Mouse (Mus musculus): ENCODE data around the gene Atp9a. TPM values are rescaled to one million over a fixed set of nuclear protein-coding genes. Genes with fewer than 3 reads are reported as not detected.
A peak's percentile ranks its signal among the peaks of the same experiment; 100 is the strongest.

Gene Atp9a
- polyA plus RNA-seq, 1 experiment = 1.2 TPM

DNA sequence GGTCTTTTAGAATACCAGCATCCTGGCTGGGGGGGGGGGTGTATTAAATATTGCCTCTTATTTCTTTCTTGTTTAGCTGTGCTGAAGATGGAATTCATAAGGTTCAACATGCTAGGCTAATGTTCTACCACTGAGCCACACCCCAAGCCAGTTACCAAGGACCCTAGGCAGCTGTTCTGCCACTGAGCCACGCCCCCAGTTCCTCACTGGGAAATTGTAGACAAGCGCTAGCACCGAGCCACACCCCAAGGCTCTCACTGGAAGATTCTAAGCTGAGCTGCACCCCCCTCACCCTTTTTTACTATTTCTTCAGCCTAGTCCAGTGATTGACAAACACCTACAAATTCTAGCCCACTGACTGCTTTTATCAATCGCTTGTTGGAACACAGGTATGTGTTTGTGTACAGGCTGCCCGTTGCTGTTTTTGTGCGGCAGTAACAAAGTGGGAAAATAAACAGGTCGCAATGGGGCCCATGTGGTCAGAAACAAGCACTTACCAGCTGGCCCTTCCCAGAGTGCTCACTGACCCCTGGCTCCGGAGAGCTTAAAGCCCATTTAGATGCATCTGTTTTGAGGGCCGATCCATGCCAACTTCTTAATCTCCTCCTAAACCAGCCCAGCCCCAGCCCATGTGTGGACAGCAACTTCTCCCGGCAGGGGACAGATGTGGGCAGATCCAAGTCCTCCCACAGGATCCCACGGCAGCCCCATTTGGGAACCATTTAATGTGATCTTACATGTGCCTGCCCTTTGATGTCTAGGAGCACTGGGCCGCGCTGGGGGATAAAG lies 128.9 kb downstream of the Atp9a start:
- TF ChIP-seq CEBPB (IDR thresholded peaks at IDR 0.05; ENCODE audit: low read depth) = no peak
- peak; percentile 24 for TF ChIP-seq MYOD1 (IDR thresholded peaks at IDR 0.05; ENCODE audit: control insufficient read depth, insufficient read length, low read depth)
- Histone ChIP-seq H3ac (ENCODE audit: control insufficient read depth, insufficient read length, low read depth) (no peak overlapping the region), H3K27me3 (ENCODE audit: control insufficient read depth, insufficient read depth, insufficient read length) (no peaks in the 10 kb centered on the region), H3K79me2 (ENCODE audit: control insufficient read depth, insufficient read depth) (no peaks in the 10 kb centered on the region), H3K36me3 (ENCODE audit: control insufficient read depth, insufficient read depth) (no peaks in the 10 kb centered on the region), H3K79me3 (ENCODE audit: low read depth) (no peaks in the 10 kb centered on the region), H3K4me3 (ENCODE audit: insufficient read depth, poor library complexity, severe bottlenecking) (no peak overlapping the region)

DNA sequence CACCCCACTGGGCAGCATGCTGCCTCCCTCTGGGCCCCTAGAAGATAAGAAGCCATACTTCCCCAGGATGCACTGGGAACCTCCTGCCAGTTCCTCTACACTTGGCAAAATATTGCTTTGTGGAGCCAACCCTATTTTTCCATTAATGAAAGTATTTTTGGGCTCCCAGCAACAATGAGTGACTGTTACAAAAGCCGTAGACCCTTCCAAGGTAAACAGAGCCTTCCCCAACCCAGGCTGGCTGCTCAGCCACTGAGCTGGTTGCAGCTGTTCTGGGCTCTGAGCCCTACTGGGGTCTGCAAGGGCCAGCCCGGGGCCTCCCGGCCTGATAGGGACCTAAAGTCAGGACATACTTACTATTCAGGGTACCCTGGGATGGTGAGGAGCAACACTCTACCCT lies 131.3 kb downstream of the Atp9a start:
- H3K79me3 ChIP-seq (ENCODE audit: low read depth) = no peaks in the 10 kb centered on the region
- no peak for TF ChIP-seq CTCF (IDR thresholded peaks at IDR 0.05; ENCODE audit: control insufficient read depth, insufficient read depth, insufficient read length)
- TF ChIP-seq MYOD1 (IDR thresholded peaks at IDR 0.05; ENCODE audit: control insufficient read depth, insufficient read length, low read depth) = peak; percentile 5
- no peaks in the 10 kb centered on the region for H3K36me3 ChIP-seq (ENCODE audit: control insufficient read depth, insufficient read depth)
- H3K79me2 ChIP-seq (ENCODE audit: control insufficient read depth, insufficient read depth) = no peaks in the 10 kb centered on the region
- H3K4me3 ChIP-seq (ENCODE audit: insufficient read depth, poor library complexity, severe bottlenecking) = no peak overlapping the region
- H3K27me3 ChIP-seq (ENCODE audit: control insufficient read depth, insufficient read depth, insufficient read length) = no peaks in the 10 kb centered on the region
- H3ac ChIP-seq (ENCODE audit: control insufficient read depth, insufficient read length, low read depth) = no peak overlapping the region

DNA sequence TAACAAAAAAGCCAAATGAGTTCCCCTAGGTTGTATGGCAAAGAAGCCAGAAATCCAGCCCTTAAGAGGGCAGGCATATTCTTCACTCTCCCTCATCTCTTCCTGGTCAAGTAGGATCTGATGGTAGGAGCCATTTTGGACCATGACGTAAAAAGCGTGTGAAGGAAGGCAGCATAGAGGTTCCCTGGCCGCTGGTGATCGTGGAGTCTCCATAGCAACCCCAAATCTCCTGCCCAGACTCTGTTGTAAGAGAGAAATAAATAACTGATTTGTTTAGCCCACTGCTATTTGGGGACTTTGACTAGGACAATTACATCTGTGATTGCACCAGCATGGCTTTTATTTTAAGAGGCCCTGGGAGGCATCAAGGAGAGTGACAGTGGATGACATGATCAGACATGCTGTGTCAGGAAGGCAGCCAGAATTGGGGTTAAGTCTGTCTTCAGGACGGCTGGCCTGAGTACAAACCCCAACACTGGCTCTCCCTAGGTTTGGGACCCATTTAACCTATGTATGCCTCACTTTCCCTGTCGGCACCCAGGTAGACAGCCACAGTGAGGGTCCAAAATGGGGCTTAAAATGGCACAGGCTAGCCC lies 132.5 kb downstream of the Atp9a start:
- TF ChIP-seq USF1 (IDR thresholded peaks at IDR 0.05; ENCODE audit: low read depth) (no peak), FOSL1 (IDR thresholded peaks at IDR 0.05; ENCODE audit: insufficient read depth, low read length, poor library complexity, severe bottlenecking) (no peak), MYOG (IDR thresholded peaks at IDR 0.05; ENCODE audit: control insufficient read depth, extremely low read depth, insufficient read length) (no peak), MAX (IDR thresholded peaks at IDR 0.05) (no peak), CEBPB (IDR thresholded peaks at IDR 0.05; ENCODE audit: low read depth) (no peak), MYOD1 (IDR thresholded peaks at IDR 0.05; ENCODE audit: control insufficient read depth, insufficient read length, low read depth) (no peak), CTCF (IDR thresholded peaks at IDR 0.05; ENCODE audit: control insufficient read depth, insufficient read depth, insufficient read length) (no peak)
- H3ac ChIP-seq (ENCODE audit: control insufficient read depth, insufficient read length, low read depth) = no peak overlapping the region
- H3K36me3 ChIP-seq (ENCODE audit: control insufficient read depth, insufficient read depth) = no peaks in the 10 kb centered on the region
- no peaks in the 10 kb centered on the region for H3K79me2 ChIP-seq (ENCODE audit: control insufficient read depth, insufficient read depth)
- no peaks in the 10 kb centered on the region for H3K79me3 ChIP-seq (ENCODE audit: low read depth)
- H3K4me3 ChIP-seq (ENCODE audit: insufficient read depth, poor library complexity, severe bottlenecking) = no peak overlapping the region
- no peaks in the 10 kb centered on the region for H3K27me3 ChIP-seq (ENCODE audit: control insufficient read depth, insufficient read depth, insufficient read length)

DNA sequence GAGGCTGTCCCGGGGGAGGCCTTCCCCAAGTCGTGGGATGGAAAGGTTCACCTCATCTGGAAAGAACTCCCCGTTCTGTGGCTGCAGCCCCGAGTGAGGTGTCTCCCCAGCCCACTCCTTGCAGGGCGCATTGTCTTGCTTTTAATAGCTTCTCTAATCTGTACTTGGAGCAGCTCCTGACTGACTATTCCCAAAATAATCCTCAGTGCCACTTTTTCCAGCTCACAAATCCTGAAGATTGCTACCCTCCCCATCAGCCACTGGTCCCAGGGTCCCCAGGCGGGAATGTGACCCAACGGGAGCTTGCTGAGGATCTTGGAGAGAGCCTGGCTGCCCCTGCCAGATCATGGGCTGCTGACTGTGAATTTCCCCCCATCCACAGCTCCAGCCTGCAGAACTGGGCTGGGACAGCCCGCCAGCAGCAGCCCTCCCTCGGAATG lies 134.1 kb downstream of the Atp9a start:
- H3K36me3 ChIP-seq (ENCODE audit: control insufficient read depth, insufficient read depth) = no peaks in the 10 kb centered on the region
- no peaks in the 10 kb centered on the region for H3K79me3 ChIP-seq (ENCODE audit: low read depth)
- no peaks in the 10 kb centered on the region for H3K27me3 ChIP-seq (ENCODE audit: control insufficient read depth, insufficient read depth, insufficient read length)
- H3K79me2 ChIP-seq (ENCODE audit: control insufficient read depth, insufficient read depth) = no peaks in the 10 kb centered on the region
- H3K4me3 ChIP-seq (ENCODE audit: insufficient read depth, poor library complexity, severe bottlenecking) = no peak overlapping the region
- no peak overlapping the region for H3ac ChIP-seq (ENCODE audit: control insufficient read depth, insufficient read length, low read depth)
- no peak for TF ChIP-seq CTCF (IDR thresholded peaks at IDR 0.05; ENCODE audit: control insufficient read depth, insufficient read depth, insufficient read length)
- no peak for TF ChIP-seq MAX (IDR thresholded peaks at IDR 0.05)
- no peak for TF ChIP-seq FOSL1 (IDR thresholded peaks at IDR 0.05; ENCODE audit: insufficient read depth, low read length, poor library complexity, severe bottlenecking)
- TF ChIP-seq MYOG (IDR thresholded peaks at IDR 0.05; ENCODE audit: control insufficient read depth, extremely low read depth, insufficient read length) = no peak
- no peak for TF ChIP-seq MYOD1 (IDR thresholded peaks at IDR 0.05; ENCODE audit: control insufficient read depth, insufficient read length, low read depth)
- TF ChIP-seq USF1 (IDR thresholded peaks at IDR 0.05; ENCODE audit: low read depth) = no peak
- TF ChIP-seq CEBPB (IDR thresholded peaks at IDR 0.05; ENCODE audit: low read depth) = no peak

DNA sequence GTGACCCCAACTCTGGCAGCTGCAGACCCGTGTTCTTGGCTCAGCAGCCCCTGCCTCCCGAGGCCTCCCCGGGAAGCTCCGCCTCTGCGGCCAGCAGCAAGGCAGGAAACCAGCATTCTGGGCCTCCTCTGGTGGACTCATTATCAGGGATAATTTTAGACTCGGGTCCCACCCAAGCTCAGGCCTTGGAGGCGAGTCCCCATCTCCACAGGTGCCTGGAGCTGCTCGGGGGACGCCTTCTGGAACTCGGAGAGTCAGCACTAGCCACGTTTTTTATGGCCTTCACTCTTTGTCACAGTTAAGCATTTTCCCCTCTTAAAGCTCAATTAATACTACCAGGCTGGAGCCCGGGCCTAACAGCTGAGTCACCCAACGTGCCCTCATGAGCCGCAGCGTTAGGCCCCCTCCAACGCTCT lies 137.5 kb downstream of the Atp9a start:
- H3K4me3 ChIP-seq (ENCODE audit: insufficient read depth, poor library complexity, severe bottlenecking) = no peak overlapping the region
- H3K36me3 ChIP-seq (ENCODE audit: control insufficient read depth, insufficient read depth) = no peaks in the 10 kb centered on the region
- no peaks in the 10 kb centered on the region for H3K79me3 ChIP-seq (ENCODE audit: low read depth)
- H3K79me2 ChIP-seq (ENCODE audit: control insufficient read depth, insufficient read depth) = no peaks in the 10 kb centered on the region
- peaks cover 4% of the 10 kb centered on the region for H3K27me3 ChIP-seq (ENCODE audit: control insufficient read depth, insufficient read depth, insufficient read length)
- H3ac ChIP-seq (ENCODE audit: control insufficient read depth, insufficient read length, low read depth) = no peak overlapping the region
- no peak for TF ChIP-seq FOSL1 (IDR thresholded peaks at IDR 0.05; ENCODE audit: insufficient read depth, low read length, poor library complexity, severe bottlenecking)
- no peak for TF ChIP-seq CTCF (IDR thresholded peaks at IDR 0.05; ENCODE audit: control insufficient read depth, insufficient read depth, insufficient read length)
- TF ChIP-seq MYOD1 (IDR thresholded peaks at IDR 0.05; ENCODE audit: control insufficient read depth, insufficient read length, low read depth) = no peak
- TF ChIP-seq MAX (IDR thresholded peaks at IDR 0.05) = no peak
- TF ChIP-seq CEBPB (IDR thresholded peaks at IDR 0.05; ENCODE audit: low read depth) = no peak
- no peak for TF ChIP-seq USF1 (IDR thresholded peaks at IDR 0.05; ENCODE audit: low read depth)
- TF ChIP-seq MYOG (IDR thresholded peaks at IDR 0.05; ENCODE audit: control insufficient read depth, extremely low read depth, insufficient read length) = no peak

DNA sequence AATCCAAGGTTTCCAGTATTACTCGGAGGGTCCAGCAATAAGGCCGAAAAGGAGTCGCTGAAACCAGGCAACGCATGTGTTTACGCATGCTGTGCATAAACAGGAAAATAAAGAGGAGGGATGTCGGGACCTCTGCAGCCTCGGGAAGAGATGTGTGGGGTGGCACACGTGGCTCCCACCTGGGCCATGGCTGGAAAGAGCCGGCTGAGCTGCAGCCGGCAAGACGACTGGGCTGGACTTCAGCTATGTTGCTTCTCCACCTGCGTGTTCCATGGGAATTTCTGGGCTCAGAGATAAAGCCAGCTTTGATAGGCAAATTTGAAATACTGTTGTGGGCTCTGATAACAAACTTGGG lies 139.8 kb downstream of the Atp9a start:
- TF ChIP-seq USF1 (IDR thresholded peaks at IDR 0.05; ENCODE audit: low read depth) = no peak
- no peak overlapping the region for H3K4me3 ChIP-seq (ENCODE audit: insufficient read depth, poor library complexity, severe bottlenecking)
- peaks cover 4% of the 10 kb centered on the region for H3K27me3 ChIP-seq (ENCODE audit: control insufficient read depth, insufficient read depth, insufficient read length)
- no peak overlapping the region for H3ac ChIP-seq (ENCODE audit: control insufficient read depth, insufficient read length, low read depth)
- H3K79me3 ChIP-seq (ENCODE audit: low read depth) = no peaks in the 10 kb centered on the region
- H3K36me3 ChIP-seq (ENCODE audit: control insufficient read depth, insufficient read depth) = no peaks in the 10 kb centered on the region
- H3K79me2 ChIP-seq (ENCODE audit: control insufficient read depth, insufficient read depth) = no peaks in the 10 kb centered on the region
